Mouse (Mus musculus) liver, embryonic 15.5 days (tissue): ENCODE measurements around the gene Acer3. TPM values are rescaled to one million over a fixed set of nuclear protein-coding genes. Genes with fewer than 3 reads are reported as not detected.

ENCODE experiments used
- ATAC-seq: fragments of 200-750 bp; cut with Nextera tagmentation; 2 replicates; pipeline ENCODE4 v1.8.0; 2017; ENCODE audit warnings: moderate number of reproducible peaks, mild to moderate bottlenecking, moderate library complexity; ENCODE audit not compliant: insufficient read depth
- H3K27ac ChIP-seq: fragments of 300-500 bp; sonication (generic); replicated peaks from 2 replicates; pipeline ENCODE4 v1.5.1; 2015; ENCODE audit warnings: mild to moderate bottlenecking, inconsistent platforms
- H3K27me3 ChIP-seq: fragments of 300-500 bp; sonication (generic); 2 replicates; pipeline ENCODE4 v1.6.1; 2015; ENCODE audit warnings: mild to moderate bottlenecking, inconsistent platforms
- H3K36me3 ChIP-seq: fragments of 300-500 bp; sonication (generic); replicated peaks from 2 replicates; pipeline ENCODE4 v1.6.1; 2015; ENCODE audit warnings: moderate library complexity, mild to moderate bottlenecking, inconsistent platforms
- H3K4me1 ChIP-seq: fragments of 300-500 bp; sonication (generic); replicated peaks from 2 replicates; pipeline ENCODE4 v1.6.1; 2015; ENCODE audit warnings: inconsistent platforms
- H3K4me2 ChIP-seq: fragments of 300-500 bp; sonication (generic); 2 replicates; pipeline ENCODE4 v1.6.1; 2015; ENCODE audit warnings: moderate library complexity, mild to moderate bottlenecking, inconsistent platforms
- H3K4me3 ChIP-seq: fragments of 300-500 bp; sonication (generic); replicated peaks from 2 replicates; pipeline ENCODE4 v1.5.1; 2015; ENCODE audit warnings: mild to moderate bottlenecking, inconsistent platforms
- H3K9ac ChIP-seq: fragments of 300-500 bp; sonication (generic); 2 replicates; pipeline ENCODE4 v1.6.1; 2015; ENCODE audit warnings: moderate library complexity, mild to moderate bottlenecking, inconsistent platforms
- H3K9me3 ChIP-seq: fragments of 300-500 bp; sonication (generic); replicated peaks from 2 replicates; pipeline ENCODE4 v1.6.1; 2016; ENCODE audit warnings: inconsistent platforms
- WGBS: fragments of 180-500 bp; shearing (Covaris S2); methylation state at CpG from one replicate; pipeline ENCODE4 v1.1.7; 2015; ENCODE audit warnings: mixed read lengths; ENCODE audit not compliant: insufficient replicate concordance; 5-methylcytosine and 5-hydroxymethylcytosine counted together
- polyA plus RNA-seq: library from polyadenylated mRNA; unstranded; fragments of >200 nt; fragmentation: Nextera tagmentation; extraction: Ambion mirVana; gene quantifications from 2 replicates; pipeline ENCODE4 v1.2.1, GENCODE M21; 2015

Acer3 gene
- polyA plus RNA-seq, 1 experiment from 2014 or later: 26.9 TPM

DNA sequence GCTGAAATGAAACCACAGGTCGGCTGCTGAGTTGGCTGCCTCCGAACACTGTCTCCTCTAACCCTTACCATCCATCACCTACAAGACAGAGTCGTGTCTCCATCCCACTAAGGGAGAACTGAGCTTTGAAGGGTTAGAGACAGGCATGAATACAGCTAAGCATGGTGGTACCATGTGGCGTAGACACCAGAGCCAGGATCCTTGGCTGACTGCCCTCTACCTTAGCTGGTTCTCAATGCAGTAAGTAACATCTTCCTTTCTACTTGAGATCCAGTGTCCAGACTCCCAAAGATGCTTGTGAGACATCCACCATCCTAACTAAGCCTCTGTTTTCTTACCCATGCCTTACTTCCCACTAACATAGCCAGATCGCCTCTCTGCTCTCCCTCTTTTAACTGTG is 32.6 kb upstream of the Acer3 start:
- peaks cover 14% of the 10 kb centered on the region for H3K27me3 ChIP-seq
- H3K9me3 ChIP-seq: no peaks in the 10 kb centered on the region
- no peak overlapping the region for H3K4me3 ChIP-seq
- peaks cover 23% of the 10 kb centered on the region for H3K4me1 ChIP-seq
- no peak for ATAC-seq
- WGBS: 63% methylated on average over 5 of the region's 5 CpGs
- no peak overlapping the region for H3K4me2 ChIP-seq
- no peaks in the 10 kb centered on the region for H3K36me3 ChIP-seq
- H3K9ac ChIP-seq: no peak overlapping the region
- no peak overlapping the region for H3K27ac ChIP-seq

DNA sequence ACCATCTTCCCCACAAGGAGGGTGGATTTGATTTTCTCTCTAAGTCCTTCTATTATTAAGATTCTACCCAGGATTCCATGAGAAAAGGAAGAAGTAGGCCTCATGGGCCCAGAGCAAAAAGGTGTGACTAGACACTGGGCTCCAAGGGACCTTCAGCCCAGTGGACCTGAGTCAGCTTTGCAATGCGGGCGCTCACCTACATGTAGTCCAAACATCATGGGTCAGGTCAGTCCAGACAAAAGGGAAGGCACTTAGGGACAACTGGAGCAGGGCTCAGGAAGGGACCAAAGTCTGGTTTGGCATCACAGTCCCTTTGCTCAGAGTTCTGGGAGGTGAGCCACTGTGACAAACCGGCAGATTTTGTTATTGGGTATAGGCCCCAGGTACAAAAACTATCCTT is 30.5 kb upstream of the Acer3 start:
- Histone ChIP-seq H3K27me3 (peaks cover 3% of the 10 kb centered on the region; the same call in 1 of the 2 replicates), H3K27ac (no peak overlapping the region), H3K4me1 (peaks cover 24% of the 10 kb centered on the region), H3K9me3 (no peaks in the 10 kb centered on the region), H3K4me3 (no peak overlapping the region), H3K9ac (no peak overlapping the region), H3K36me3 (no peaks in the 10 kb centered on the region), H3K4me2 (no peak overlapping the region)
- WGBS: 86% methylated on average over 3 of the region's 3 CpGs
- ATAC-seq: no peak

DNA sequence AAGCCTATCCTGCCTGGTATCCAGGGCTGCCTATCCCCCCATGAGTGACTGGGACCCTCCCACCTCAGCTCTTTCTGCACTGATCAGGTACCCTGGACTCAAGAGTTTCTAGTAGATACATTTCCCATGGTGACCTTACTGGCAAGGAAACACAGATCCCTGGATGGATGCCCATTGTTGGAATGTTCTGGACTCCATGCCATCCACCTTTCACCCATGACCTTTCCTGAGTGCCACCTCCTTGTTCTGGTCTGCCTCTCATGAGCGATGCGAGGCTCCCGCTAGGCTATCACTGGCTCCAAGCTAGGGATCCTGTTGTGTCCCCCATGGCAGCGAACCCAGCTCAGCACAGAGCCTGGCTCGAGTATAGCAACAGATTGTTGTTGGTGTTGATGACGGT is 28.8 kb upstream of the Acer3 start:
- no peaks in the 10 kb centered on the region for H3K36me3 ChIP-seq
- H3K4me2 ChIP-seq: no peak overlapping the region
- no peaks in the 10 kb centered on the region for H3K9me3 ChIP-seq
- peaks cover 12% of the 10 kb centered on the region for H3K4me1 ChIP-seq
- no peak overlapping the region for H3K9ac ChIP-seq
- H3K27me3 ChIP-seq: peaks cover 16% of the 10 kb centered on the region
- 72% methylated on average over 6 of the region's 6 CpGs for WGBS
- no peak overlapping the region for H3K4me3 ChIP-seq
- H3K27ac ChIP-seq: no peak overlapping the region
- no peak for ATAC-seq

DNA sequence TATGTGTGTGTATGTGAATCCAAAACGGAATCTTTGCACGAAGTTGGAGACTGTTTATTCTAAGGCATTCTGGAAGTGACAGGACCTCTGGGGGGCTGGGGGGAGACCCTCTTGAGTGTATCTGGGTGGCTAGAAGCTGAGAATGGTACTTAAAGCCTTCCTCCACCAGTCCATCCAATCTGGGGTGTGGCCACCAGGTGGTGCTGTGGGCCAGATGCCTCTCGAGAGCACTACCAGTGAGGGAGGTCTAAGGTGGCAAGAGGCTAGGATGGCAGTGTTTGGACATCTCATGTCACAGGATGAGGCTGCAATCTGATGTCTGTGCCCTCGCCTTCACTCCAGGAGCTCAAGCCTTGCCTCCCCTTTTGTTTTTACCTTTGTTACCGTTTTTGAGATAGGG is 28.1 kb upstream of the Acer3 start:
- H3K9me3 ChIP-seq: no peaks in the 10 kb centered on the region
- no peak overlapping the region for H3K4me2 ChIP-seq
- H3K27ac ChIP-seq: no peak overlapping the region
- no peak overlapping the region for H3K4me3 ChIP-seq
- H3K36me3 ChIP-seq: no peaks in the 10 kb centered on the region
- ATAC-seq: no peak
- no peak overlapping the region for H3K9ac ChIP-seq
- H3K27me3 ChIP-seq: peaks cover 23% of the 10 kb centered on the region
- H3K4me1 ChIP-seq: peaks cover 6% of the 10 kb centered on the region
- 5% methylated on average over 5 of the region's 5 CpGs for WGBS

DNA sequence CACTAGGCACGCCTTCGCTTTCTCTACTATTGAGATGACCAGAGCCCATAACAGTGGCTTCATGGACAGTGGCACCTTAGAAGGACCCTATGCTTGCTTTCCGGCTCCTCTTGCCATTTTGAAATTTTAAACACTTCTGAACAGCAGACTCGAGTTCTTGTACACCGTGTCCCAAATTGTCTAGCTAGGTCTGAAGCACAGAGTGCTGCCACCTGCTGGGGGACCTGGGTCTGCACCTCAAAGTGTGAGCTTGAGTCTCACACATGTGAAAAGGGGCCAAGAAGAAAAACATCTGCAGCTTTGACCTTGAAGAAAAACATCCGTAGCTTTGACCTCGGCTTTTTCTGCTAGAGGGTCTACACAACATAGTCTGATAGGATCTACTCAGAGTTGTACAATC is 27.0 kb upstream of the Acer3 start:
- Histone ChIP-seq H3K36me3 (no peaks in the 10 kb centered on the region), H3K4me2 (no peak overlapping the region), H3K4me1 (peaks cover 12% of the 10 kb centered on the region; the same call in 1 of the 2 replicates), H3K9me3 (no peaks in the 10 kb centered on the region), H3K27me3 (peaks cover 33% of the 10 kb centered on the region), H3K9ac (no peak overlapping the region), H3K4me3 (no peak overlapping the region), H3K27ac (no peak overlapping the region)
- 37% methylated on average over 7 of the region's 7 CpGs for WGBS
- ATAC-seq: no peak

DNA sequence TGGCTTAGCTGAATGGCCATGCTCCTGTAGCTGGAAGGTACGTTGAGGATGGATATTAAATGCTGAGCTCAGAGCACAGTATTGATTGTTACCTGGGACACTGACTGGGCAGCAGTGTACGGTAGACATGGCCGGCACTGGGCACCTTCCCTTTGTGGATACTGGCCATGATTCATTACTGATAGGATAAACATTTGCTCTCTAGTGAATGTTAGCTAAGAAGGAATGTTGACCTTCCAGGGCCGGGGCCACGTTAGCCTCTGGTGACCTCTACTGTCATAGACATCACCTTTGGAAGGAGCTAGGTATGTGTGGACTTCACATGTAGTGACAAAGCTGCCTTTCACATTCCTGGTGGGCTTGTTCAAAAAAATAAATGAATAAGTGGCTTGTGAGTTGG is 26.5 kb upstream of the Acer3 start:
- Histone ChIP-seq H3K4me3 (no peak overlapping the region), H3K27ac (no peak overlapping the region), H3K9me3 (no peaks in the 10 kb centered on the region), H3K36me3 (no peaks in the 10 kb centered on the region), H3K27me3 (peaks cover 37% of the 10 kb centered on the region), H3K9ac (no peak overlapping the region), H3K4me1 (peaks cover 18% of the 10 kb centered on the region), H3K4me2 (no peak overlapping the region)
- WGBS: 62% methylated on average over 5 of the region's 5 CpGs
- peak; percentile 45; the same call in 1 of the 2 replicates for ATAC-seq

DNA sequence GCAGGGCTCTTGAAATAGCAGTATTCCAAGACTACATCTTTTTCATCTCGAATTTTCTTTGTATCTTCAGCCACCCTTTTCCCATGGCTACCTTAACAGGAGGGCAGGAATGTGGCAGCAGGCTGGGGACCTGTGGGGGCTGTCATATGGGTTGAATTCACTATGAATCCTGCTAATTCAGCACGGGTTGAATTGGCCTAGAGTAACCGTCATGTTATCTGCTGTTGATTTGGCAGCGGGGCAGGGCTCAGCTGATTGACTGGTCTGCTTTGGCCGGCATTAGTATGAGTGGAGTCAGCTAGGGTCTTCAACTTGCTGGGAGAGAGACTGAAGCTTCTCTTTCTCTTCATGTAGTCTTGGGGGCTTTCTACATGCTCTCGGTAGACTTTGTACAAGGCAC is 24.0 kb upstream of the Acer3 start:
- no peak overlapping the region for H3K4me2 ChIP-seq

DNA sequence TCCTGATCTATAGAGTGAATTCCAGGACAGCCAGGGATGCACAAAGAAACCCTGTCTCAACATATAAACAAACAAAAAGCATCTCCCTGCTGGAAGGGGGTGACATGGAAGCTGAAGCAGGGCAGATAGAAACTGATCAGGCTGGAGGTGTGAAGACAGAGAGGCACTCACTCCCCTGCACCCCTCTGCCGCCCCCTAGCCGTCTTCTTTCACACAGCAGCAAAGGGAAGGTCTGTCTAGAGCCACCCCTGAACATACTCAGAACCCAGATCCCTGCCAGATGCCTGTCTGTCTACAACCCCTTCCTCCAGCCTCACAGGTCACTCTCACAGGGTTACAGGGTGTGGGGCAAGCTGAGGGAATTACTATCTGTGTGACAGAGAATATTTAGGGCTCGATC is 23.4 kb upstream of the Acer3 start:
- H3K9ac ChIP-seq: no peak overlapping the region
- WGBS: 14% methylated on average over 3 of the region's 3 CpGs
- peak; percentile 16; the same call in 1 of the 2 replicates for ATAC-seq
- no peak overlapping the region for H3K4me2 ChIP-seq
- peaks cover 39% of the 10 kb centered on the region for H3K27me3 ChIP-seq
- no peak overlapping the region for H3K4me3 ChIP-seq
- H3K4me1 ChIP-seq: peaks cover 44% of the 10 kb centered on the region
- no peaks in the 10 kb centered on the region for H3K9me3 ChIP-seq
- H3K27ac ChIP-seq: no peak overlapping the region
- no peaks in the 10 kb centered on the region for H3K36me3 ChIP-seq

More for the DNA sequence above, 24.0 kb upstream of the Acer3 start:
- Histone ChIP-seq H3K27me3 (peaks cover 39% of the 10 kb centered on the region), H3K36me3 (no peaks in the 10 kb centered on the region), H3K4me3 (no peak overlapping the region), H3K9ac (no peak overlapping the region), H3K9me3 (no peaks in the 10 kb centered on the region), H3K4me1 (peaks cover 41% of the 10 kb centered on the region), H3K27ac (no peak overlapping the region)
- 44% methylated on average over 6 of the region's 6 CpGs for WGBS
- ATAC-seq: no peak

DNA sequence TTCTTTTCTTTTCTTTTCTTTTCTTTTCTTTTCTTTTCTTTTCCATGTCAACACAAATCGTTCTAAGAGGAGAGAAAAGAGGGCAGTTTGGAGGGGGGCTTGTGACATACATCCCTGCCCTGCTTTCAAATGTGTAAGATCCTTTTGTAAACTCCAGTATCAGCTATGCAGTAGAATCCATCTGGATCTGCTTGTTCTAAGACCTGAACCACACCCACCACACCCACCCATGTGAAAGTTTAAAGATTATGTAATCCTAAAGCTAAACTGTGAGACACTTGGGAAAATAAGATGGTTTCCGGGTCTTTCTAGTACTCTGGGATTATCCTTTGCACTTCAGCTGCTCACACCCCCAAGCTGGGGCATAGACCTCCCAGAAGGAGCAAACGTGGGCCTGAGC is 21.2 kb upstream of the Acer3 start:
- WGBS: 28% methylated on average over 3 of the region's 3 CpGs
- peak overlapping the region; percentile 8; the same call in 1 of the 2 replicates for H3K4me2 ChIP-seq
- H3K27me3 ChIP-seq: peaks cover 39% of the 10 kb centered on the region
- no peaks in the 10 kb centered on the region for H3K36me3 ChIP-seq
- H3K9ac ChIP-seq: no peak overlapping the region
- H3K4me3 ChIP-seq: no peak overlapping the region
- peaks cover 39% of the 10 kb centered on the region for H3K4me1 ChIP-seq
- H3K27ac ChIP-seq: no peak overlapping the region
- H3K9me3 ChIP-seq: no peaks in the 10 kb centered on the region
- ATAC-seq: peak; percentile 41

DNA sequence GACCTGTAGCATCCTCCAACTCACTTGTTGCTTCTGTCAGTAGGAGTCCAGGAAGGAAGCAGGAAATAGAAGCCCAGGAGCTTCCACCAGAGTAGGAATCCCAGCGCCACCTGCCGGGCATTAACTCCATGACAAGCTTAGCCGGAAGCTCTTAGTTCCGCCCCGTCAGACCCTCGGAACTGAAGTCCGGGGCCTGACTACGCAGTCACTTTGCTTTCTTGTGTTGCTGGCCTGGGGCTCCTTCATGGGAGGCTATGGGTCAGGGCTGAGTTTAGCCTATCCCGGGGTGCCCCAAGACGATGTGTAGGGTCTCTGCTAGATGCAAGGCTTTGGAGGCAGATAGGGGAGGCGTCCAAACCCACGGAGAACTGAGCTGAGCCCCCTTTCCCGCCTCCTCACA is 20.5 kb upstream of the Acer3 start:
- H3K9ac ChIP-seq: peak overlapping the region; percentile 52
- peak; percentile 62 for ATAC-seq
- peak overlapping the region; percentile 50 for H3K4me3 ChIP-seq
- WGBS: 7% methylated on average over 13 of the region's 13 CpGs
- no peaks in the 10 kb centered on the region for H3K36me3 ChIP-seq
- peak overlapping the region; percentile 1; the same call in 1 of the 2 replicates for H3K27ac ChIP-seq
- H3K4me1 ChIP-seq: peaks cover 39% of the 10 kb centered on the region
- peaks cover 36% of the 10 kb centered on the region for H3K27me3 ChIP-seq
- peak overlapping the region; percentile 75 for H3K4me2 ChIP-seq
- H3K9me3 ChIP-seq: no peaks in the 10 kb centered on the region

DNA sequence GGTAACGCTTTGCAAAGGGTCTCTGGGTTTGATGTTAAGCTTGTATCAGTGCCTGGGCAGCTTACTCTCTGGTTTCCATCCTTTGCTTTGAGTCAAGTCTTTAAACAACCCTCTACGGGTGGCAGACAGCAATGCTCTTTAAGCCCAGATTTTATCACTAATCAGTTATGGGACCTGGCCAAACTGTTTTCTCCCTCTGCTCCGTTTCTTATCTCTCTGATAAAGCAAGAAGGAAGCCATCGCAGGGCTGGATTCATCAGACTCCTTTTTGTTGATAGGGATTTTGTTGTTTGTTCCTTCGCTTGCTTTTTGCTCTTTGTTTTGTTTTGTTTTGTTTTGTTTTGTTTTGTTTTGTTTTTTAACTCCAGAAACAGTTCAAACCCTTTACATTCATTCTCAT is 19.3 kb upstream of the Acer3 start:
- ATAC-seq: no peak
- H3K9ac ChIP-seq: no peak overlapping the region
- WGBS: 35% methylated on average over 5 of the region's 5 CpGs

DNA sequence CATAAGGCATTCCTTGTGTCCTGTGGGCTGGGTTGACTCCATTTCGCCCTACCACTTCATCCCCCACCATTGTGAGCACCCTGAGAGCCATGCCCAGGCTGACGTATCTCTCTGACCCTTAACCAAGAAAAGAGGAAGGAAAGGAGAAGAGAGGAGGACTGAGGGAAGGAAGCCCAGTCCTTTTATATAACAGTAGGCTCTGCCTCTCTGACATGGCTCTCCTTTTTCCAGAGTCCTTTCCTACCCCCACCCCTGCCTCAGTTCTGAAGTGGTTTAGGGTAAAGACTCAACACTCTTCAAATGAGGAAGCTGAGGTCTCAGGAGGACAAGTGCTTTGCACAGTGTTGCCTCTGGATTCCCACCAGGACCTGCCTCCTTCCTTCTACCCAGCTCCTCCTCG is 13.0 kb upstream of the Acer3 start:
- Histone ChIP-seq H3K36me3 (no peaks in the 10 kb centered on the region), H3K9me3 (no peaks in the 10 kb centered on the region), H3K27ac (no peak overlapping the region), H3K27me3 (no peaks in the 10 kb centered on the region), H3K4me2 (no peak overlapping the region), H3K9ac (no peak overlapping the region), H3K4me3 (no peak overlapping the region), H3K4me1 (peaks cover 51% of the 10 kb centered on the region)
- WGBS: 32% methylated on average over 3 of the region's 3 CpGs
- no peak for ATAC-seq

More for the DNA sequence above, 19.3 kb upstream of the Acer3 start:
- H3K4me3 ChIP-seq: no peak overlapping the region
- no peaks in the 10 kb centered on the region for H3K36me3 ChIP-seq
- no peak overlapping the region for H3K4me2 ChIP-seq
- no peak overlapping the region for H3K27ac ChIP-seq
- H3K27me3 ChIP-seq: peaks cover 28% of the 10 kb centered on the region; the same call in 1 of the 2 replicates
- peaks cover 39% of the 10 kb centered on the region for H3K4me1 ChIP-seq
- no peaks in the 10 kb centered on the region for H3K9me3 ChIP-seq
